Mouse (Mus musculus): ENCODE data around the gene Pard3.

- TF ChIP-seq CTCF (IDR thresholded peaks at IDR 0.05; ENCODE audit: low read depth) (no peak), EP300 (optimal IDR thresholded peaks at IDR 0.05) (no peak)
Measured at GRCm38 (mm10) chr8:127115837-127116236, 52.1 kb downstream of the Pard3 start.

All from stomach, postnatal 0 days (tissue).